Mouse (Mus musculus) heart, embryonic 15.5 days (tissue): ENCODE data around the gene Dnajc30. TPM values are rescaled to one million over a fixed set of nuclear protein-coding genes. Genes with fewer than 3 reads are reported as not detected.
"Not testable (repeated sequence)": the region's sequence is repeated elsewhere in the genome, so short reads cannot be mapped to it uniquely, and the experiment has no call there.

Source experiments
- ATAC-seq: fragments of 200-750 bp; cut with Nextera tagmentation; replicated peaks from 2 replicates; pipeline ENCODE4 v1.8.0; 2017; ENCODE audit warnings: low read depth, moderate TSS enrichment; ENCODE audit not compliant: insufficient number of reproducible peaks, insufficient read depth, low FRiP score
- H3K27ac ChIP-seq: fragments of 300-500 bp; sonication (generic); 2 replicates; pipeline ENCODE4 v1.5.1; 2015; ENCODE audit warnings: mild to moderate bottlenecking, inconsistent platforms
- H3K27me3 ChIP-seq: fragments of 300-500 bp; sonication (generic); 2 replicates; pipeline ENCODE4 v1.6.1; 2015; ENCODE audit warnings: inconsistent platforms
- H3K36me3 ChIP-seq: fragments of 300-500 bp; sonication (generic); 2 replicates; pipeline ENCODE4 v1.6.1; 2015; ENCODE audit warnings: mild to moderate bottlenecking, inconsistent platforms
- H3K4me1 ChIP-seq: fragments of 300-500 bp; sonication (generic); replicated peaks from 2 replicates; pipeline ENCODE4 v1.6.1; 2015; ENCODE audit warnings: inconsistent platforms
- H3K4me2 ChIP-seq: fragments of 300-500 bp; sonication (generic); 2 replicates; pipeline ENCODE4 v1.6.1; 2015; ENCODE audit warnings: inconsistent platforms, mild to moderate bottlenecking, moderate library complexity
- H3K4me3 ChIP-seq: fragments of 300-500 bp; sonication (generic); 2 replicates; pipeline ENCODE4 v1.5.1; 2015; ENCODE audit warnings: mild to moderate bottlenecking, inconsistent platforms
- H3K9ac ChIP-seq: fragments of 300-500 bp; sonication (generic); 2 replicates; pipeline ENCODE4 v1.6.1; 2015; ENCODE audit warnings: mild to moderate bottlenecking, inconsistent platforms
- H3K9me3 ChIP-seq: fragments of 300-500 bp; sonication (generic); replicated peaks from 2 replicates; pipeline ENCODE4 v1.6.1; 2016; ENCODE audit warnings: inconsistent platforms
- WGBS: fragments of 180-500 bp; shearing (Covaris S2); methylation state at CpG from one replicate; pipeline ENCODE4 v1.1.7; 2015; ENCODE audit warnings: mixed read lengths; 5-methylcytosine and 5-hydroxymethylcytosine counted together
- polyA plus RNA-seq: library from polyadenylated mRNA; unstranded; fragments of >200 nt; fragmentation: Nextera tagmentation; extraction: Ambion mirVana; gene quantifications from 2 replicates; pipeline ENCODE4 v1.2.1, GENCODE M21; 2015

The Dnajc30 gene
- polyA plus RNA-seq, 1 experiment from 2014 or later = 27.2 TPM

DNA sequence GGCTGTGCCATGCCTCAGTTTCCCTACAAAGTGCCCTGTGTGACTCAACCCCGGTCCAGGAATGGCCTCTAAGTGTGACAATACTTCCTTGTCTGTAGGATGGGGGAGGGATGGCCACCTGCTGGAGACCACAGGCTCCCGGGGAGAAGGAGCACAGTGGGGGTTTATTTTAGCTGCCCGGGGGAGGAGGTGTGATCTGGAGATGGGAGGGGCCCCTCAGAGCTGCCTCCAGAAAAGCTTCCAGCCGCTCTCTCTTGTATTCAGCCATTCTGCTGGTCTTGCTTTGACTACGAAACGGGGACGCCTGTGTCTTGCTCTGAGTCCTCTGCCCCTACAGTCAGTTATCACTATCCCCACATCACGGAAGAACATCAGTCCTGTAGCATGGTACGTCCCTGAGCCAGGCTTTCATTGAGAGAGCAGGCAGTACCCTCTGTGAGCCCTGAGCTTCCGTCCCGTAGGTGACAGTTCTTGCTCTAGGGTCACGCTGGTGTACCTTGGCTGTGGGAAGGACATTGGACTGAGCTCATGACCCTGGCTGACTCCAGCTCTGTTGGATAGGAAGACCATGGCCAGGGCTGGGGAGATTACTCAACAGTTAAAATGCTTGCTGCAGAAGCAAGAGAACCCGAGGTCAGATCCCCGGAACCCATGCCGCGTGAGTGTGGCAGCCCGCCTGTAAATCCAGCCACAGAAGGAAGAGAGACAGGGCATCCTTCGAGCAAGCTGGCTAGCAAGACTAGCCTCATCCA, 28.2 kb upstream of the Dnajc30 start:
- no peak for ATAC-seq
- peaks cover 16% of the 10 kb centered on the region for H3K4me1 ChIP-seq
- H3K9me3 ChIP-seq = no peaks in the 10 kb centered on the region
- no peak overlapping the region for H3K4me2 ChIP-seq
- 60% methylated on average over 18 of the region's 18 CpGs for WGBS
- H3K9ac ChIP-seq = no peak overlapping the region
- no peaks in the 10 kb centered on the region for H3K27me3 ChIP-seq
- H3K36me3 ChIP-seq = peaks cover 3% of the 10 kb centered on the region; the same call in 1 of the 2 replicates
- H3K27ac ChIP-seq = no peak overlapping the region
- no peak overlapping the region for H3K4me3 ChIP-seq

DNA sequence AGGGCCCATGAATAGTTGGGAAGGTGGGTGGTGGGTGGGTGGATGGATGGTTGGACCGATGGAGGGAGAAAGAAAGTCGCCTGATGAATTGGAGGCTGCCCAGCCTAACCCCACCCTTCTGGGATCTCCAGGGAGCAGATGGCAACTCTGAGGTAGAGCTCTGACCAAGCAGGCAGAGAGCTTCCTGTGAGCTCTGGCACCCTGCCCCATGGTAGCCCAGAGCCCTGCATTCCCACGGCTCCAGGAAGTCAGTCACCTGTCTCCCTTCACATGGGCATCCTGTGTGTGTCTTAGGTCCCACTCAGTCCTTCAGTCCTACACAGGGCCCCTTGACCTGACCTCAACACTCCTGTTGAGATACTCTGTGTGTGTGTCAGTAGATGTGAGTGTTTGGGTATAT, 26.1 kb upstream of the Dnajc30 start:
- WGBS = 79% methylated on average over 3 of the region's 3 CpGs
- no peak overlapping the region for H3K4me2 ChIP-seq
- no peak for ATAC-seq
- H3K36me3 ChIP-seq = peaks cover 3% of the 10 kb centered on the region; the same call in 1 of the 2 replicates
- peaks cover 18% of the 10 kb centered on the region for H3K4me1 ChIP-seq
- H3K9me3 ChIP-seq = no peaks in the 10 kb centered on the region
- H3K27ac ChIP-seq = no peak overlapping the region
- H3K27me3 ChIP-seq = no peaks in the 10 kb centered on the region
- H3K9ac ChIP-seq = no peak overlapping the region
- no peak overlapping the region for H3K4me3 ChIP-seq

DNA sequence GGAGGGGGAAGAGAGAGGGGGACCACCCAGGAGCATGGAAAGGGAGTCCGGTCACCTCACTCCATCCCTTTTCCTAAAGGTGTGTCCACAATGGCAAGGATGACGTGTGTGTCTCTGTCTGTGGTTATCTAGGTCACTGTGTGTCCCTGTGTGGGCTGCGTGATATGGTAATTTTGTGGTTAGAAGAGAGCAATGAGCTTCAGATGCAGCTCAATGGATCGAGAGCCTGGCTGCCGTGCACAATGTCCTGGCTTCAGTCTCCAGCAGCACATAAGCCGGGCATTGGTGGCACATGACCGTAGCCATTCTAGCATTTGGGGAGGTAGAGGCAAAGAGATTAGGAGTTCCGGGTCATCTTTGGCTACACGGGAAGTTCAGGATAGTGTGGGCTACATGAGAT, 24.5 kb upstream of the Dnajc30 start:
- WGBS = 80% methylated on average over 9 of the region's 9 CpGs
- no peak overlapping the region for H3K4me3 ChIP-seq
- no peak overlapping the region for H3K27ac ChIP-seq
- no peaks in the 10 kb centered on the region for H3K9me3 ChIP-seq
- no peaks in the 10 kb centered on the region for H3K27me3 ChIP-seq
- peaks cover 7% of the 10 kb centered on the region for H3K36me3 ChIP-seq
- H3K4me2 ChIP-seq = no peak overlapping the region
- no peak overlapping the region; the same call in 1 of the 2 replicates for H3K9ac ChIP-seq
- no peak for ATAC-seq
- peaks cover 18% of the 10 kb centered on the region for H3K4me1 ChIP-seq

DNA sequence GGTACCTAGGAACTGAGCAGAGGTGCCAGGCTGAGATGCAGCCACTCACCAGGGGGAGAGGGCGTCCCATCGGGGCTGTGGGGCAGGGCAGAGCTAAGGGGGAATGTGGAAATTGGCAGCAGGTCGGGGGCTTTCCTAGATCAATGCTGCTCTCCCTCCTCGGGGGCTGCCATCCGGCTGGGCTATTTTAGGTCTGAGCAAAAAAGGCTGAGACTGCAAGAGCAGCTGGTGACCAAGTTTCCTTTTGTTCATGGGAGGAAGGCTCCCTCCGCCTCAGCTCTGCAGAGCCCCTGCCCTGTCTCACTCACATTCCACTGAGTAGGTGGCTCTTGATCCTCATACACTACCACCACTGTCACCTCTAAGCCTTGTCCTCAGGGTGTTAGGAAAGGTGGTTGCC, 23.9 kb upstream of the Dnajc30 start:
- 31% methylated on average over 6 of the region's 6 CpGs for WGBS
- H3K9ac ChIP-seq = no peak overlapping the region; the same call in 1 of the 2 replicates
- H3K9me3 ChIP-seq = no peaks in the 10 kb centered on the region
- no peak overlapping the region for H3K4me3 ChIP-seq
- ATAC-seq = no peak
- H3K4me2 ChIP-seq = no peak overlapping the region
- peaks cover 13% of the 10 kb centered on the region for H3K36me3 ChIP-seq
- peaks cover 18% of the 10 kb centered on the region for H3K4me1 ChIP-seq
- H3K27ac ChIP-seq = 0 out of 2 replicates have a peak overlapping the region, but pooled peaks have one; percentile 20
- H3K27me3 ChIP-seq = no peaks in the 10 kb centered on the region

DNA sequence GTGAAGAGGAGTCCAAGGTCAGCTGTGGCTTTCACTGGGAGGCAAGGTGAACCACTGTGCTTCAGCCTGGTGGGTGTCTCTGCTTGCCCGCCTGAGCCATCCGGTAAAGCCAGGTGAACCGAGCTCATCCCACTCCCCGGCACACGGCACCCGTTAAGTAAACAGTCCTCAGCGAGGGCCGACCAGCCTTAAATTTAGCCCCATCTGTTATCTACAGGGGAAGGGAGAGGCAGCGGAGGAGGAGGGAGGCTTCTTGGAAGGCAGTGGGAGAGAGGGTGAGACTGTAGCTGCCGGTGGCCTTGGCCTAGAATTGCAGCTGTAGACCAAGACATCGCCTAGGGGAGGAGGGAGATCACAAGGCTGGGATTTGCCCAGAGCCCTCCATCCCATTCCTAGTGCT, 23.2 kb upstream of the Dnajc30 start:
- no peak overlapping the region for H3K4me2 ChIP-seq
- no peaks in the 10 kb centered on the region for H3K9me3 ChIP-seq
- H3K4me3 ChIP-seq = no peak overlapping the region
- no peaks in the 10 kb centered on the region for H3K27me3 ChIP-seq
- ATAC-seq = no peak
- H3K36me3 ChIP-seq = peaks cover 14% of the 10 kb centered on the region
- no peak overlapping the region for H3K27ac ChIP-seq
- peaks cover 15% of the 10 kb centered on the region for H3K4me1 ChIP-seq
- WGBS = 50% methylated on average over 11 of the region's 11 CpGs
- H3K9ac ChIP-seq = no peak overlapping the region

DNA sequence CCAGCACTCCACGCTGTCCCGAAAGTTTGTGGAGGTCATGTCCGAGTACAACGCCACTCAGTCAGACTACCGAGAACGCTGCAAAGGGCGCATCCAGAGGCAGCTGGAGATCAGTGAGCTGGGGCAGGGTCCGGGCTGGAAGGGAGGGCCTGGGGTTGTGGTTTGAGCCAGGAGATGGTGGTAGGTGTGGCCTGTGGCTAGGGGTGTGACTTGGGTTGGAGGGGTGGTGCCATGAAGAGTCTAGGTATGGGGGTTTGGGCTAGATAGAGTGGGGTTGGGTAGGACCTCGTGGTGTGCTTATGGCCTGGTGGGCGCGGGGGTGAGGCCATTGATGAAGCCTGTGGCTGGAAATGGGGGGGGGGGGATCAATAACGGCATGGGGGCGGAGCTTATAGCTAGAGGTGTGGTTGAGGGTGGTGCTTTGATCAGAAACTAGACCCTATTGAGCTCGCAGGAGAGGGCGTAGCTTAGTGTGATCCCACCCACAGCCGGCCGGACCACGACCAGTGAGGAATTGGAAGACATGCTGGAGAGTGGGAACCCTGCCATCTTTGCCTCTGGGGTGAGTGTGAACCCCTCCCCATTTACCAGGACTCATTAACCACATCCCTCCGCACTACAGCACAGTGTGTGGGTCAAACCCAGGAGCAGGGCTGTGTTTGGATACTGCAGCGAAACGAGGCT, 21.8 kb upstream of the Dnajc30 start:
- Histone ChIP-seq H3K27me3 (no peaks in the 10 kb centered on the region), H3K36me3 (peaks cover 14% of the 10 kb centered on the region), H3K4me1 (peaks cover 15% of the 10 kb centered on the region), H3K4me3 (no peak overlapping the region), H3K9ac (no peak overlapping the region), H3K4me2 (no peak overlapping the region), H3K9me3 (no peaks in the 10 kb centered on the region), H3K27ac (no peak overlapping the region)
- no peak for ATAC-seq
- WGBS = 50% methylated on average over 20 of the region's 21 CpGs

DNA sequence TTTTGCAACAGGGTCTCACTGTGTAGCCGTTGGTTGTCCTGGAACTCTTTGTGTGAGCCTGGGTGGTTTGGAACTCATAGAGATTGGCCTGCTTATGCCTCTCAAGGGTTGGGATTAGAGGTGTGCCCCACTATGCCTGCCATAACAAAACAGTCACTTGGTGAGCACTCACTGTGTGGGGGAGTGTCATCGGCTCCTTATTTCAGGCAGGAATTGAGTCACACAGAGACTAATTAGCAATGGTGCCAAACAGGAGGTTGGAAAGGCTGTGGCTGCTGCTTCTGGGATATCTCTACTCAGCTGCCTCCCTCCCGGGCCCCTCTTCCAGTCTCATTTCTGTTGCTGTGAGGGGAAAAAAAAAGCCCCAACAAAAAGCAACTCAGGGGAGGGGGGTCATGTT, 19.4 kb upstream of the Dnajc30 start:
- H3K27ac ChIP-seq = no peak overlapping the region
- peaks cover 26% of the 10 kb centered on the region for H3K36me3 ChIP-seq
- no peaks in the 10 kb centered on the region for H3K9me3 ChIP-seq
- no peak overlapping the region for H3K9ac ChIP-seq
- H3K4me1 ChIP-seq = peaks cover 14% of the 10 kb centered on the region
- H3K4me2 ChIP-seq = no peak overlapping the region
- no peak overlapping the region for H3K4me3 ChIP-seq
- no peak for ATAC-seq
- no peaks in the 10 kb centered on the region for H3K27me3 ChIP-seq
- WGBS = 88% methylated on average over 3 of the region's 3 CpGs

DNA sequence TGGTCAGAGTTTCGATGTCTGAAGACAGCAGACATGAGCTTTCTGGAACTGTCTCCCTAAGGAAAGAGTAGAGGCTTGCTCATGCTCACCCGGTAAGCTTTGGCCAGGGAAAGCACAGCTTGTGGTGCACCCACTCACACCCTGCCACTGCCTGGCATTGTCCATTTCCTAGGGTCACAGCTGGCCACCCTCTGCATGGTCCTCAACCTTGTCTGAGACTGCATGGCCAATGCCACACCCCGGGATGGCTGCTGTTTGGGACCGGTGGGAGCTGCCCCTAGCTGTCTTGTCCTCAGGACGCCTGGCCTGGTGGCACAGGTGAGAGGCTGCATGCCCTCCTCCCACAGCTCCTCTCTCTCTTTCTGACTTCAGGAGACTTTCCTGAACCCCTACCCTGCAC, 15.5 kb upstream of the Dnajc30 start:
- H3K9me3 ChIP-seq = no peaks in the 10 kb centered on the region
- no peaks in the 10 kb centered on the region for H3K27me3 ChIP-seq
- H3K4me2 ChIP-seq = no peak overlapping the region
- H3K4me3 ChIP-seq = no peak overlapping the region
- WGBS = 92% methylated on average over 5 of the region's 5 CpGs
- no peak overlapping the region for H3K27ac ChIP-seq
- H3K9ac ChIP-seq = no peak overlapping the region
- peaks cover 32% of the 10 kb centered on the region for H3K36me3 ChIP-seq
- no peak for ATAC-seq
- no peaks in the 10 kb centered on the region for H3K4me1 ChIP-seq

DNA sequence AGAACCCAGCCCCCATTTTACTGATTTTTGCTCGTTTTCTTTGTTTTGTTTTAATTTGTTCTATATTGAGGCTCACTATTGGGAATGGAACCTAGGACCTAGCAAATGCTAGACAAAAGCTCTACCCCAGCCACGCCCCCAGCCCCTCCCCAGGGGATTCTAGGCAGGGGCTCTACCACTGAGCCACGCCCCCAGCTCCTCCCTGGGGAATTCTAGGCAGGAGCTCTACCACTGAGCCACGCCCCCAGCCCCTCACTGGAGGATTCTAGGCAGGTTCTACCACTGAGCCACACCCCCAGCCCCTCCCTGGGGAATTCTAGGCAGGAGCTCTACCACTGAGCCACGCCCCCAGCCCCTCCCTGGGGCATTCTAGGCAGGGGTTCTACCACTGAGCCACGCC, 14.7 kb upstream of the Dnajc30 start:
- not testable (repeated sequence) for H3K9me3 ChIP-seq, H3K27ac ChIP-seq, H3K4me1 ChIP-seq, H3K27me3 ChIP-seq, ATAC-seq, H3K9ac ChIP-seq, H3K4me3 ChIP-seq, H3K4me2 ChIP-seq
- WGBS = 80% methylated on average over 6 of the region's 6 CpGs
- H3K36me3 ChIP-seq = peaks cover 35% of the 10 kb centered on the region

DNA sequence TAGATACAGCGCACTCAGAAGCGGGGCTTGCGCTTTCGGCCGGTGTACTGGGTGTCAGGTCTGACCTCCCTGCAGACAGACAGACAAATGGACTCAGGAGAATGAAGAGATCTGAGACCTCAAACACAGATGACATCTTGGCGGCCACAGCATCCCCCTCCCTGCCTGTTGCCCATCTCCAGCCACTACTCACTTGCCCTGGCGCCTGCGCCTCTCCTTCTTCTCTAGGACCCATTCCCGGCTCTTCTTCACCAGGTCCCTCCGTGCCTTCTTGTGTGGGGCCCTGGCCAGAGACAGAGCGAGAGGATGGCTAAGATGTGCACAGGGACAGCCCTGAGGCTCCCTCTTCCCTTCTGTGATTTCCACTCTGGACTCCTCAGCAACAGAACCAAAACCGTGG, 10.6 kb upstream of the Dnajc30 start:
- ATAC-seq = no peak
- Histone ChIP-seq H3K4me2 (no peak overlapping the region), H3K4me1 (no peaks in the 10 kb centered on the region), H3K9me3 (no peaks in the 10 kb centered on the region), H3K4me3 (no peak overlapping the region), H3K27me3 (no peaks in the 10 kb centered on the region), H3K9ac (no peak overlapping the region), H3K36me3 (peaks cover 47% of the 10 kb centered on the region), H3K27ac (no peak overlapping the region)
- WGBS = 67% methylated on average over 12 of the region's 12 CpGs

DNA sequence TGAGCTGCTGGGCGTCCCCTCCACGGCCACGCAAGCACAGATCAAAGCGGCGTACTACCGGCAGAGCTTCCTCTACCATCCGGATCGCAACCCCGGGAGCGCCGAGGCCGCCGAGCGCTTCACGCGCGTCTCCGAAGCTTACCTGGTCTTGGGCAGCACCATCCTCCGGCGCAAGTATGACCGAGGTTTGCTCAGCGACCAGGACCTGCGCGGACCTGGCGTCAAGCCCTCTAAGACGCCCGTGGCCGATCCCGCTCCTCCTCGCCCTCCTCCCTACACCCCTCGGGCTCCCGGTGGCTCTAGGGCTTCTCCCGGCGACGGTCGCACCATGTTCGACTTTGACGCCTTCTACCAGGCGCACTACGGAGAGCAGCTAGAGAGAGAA, 372 bp downstream of the Dnajc30 start:
- H3K27ac ChIP-seq = peak overlapping the region; percentile 65

More for the DNA sequence above, 372 bp downstream of the Dnajc30 start:
- peak; percentile 61 for ATAC-seq
- Histone ChIP-seq H3K4me1 (peaks cover 23% of the 10 kb centered on the region), H3K27me3 (no peaks in the 10 kb centered on the region), H3K4me3 (peak overlapping the region; percentile 94), H3K36me3 (peaks cover 36% of the 10 kb centered on the region), H3K9ac (peak overlapping the region; percentile 89), H3K9me3 (no peaks in the 10 kb centered on the region), H3K4me2 (peak overlapping the region; percentile 96)
- WGBS = under 1% methylated on average over 40 of the region's 40 CpGs
